Mouse (Mus musculus): ENCODE data around the gene Col9a2.

- no peak for TF ChIP-seq CTCF (conservative IDR thresholded peaks at IDR 0.05; ENCODE audit: low read length)
- no peak for TF ChIP-seq POU5F1 (IDR thresholded peaks at IDR 0.05; ENCODE audit: borderline replicate concordance, low read length)
Measured at GRCm38 (mm10) chr4:121025681-121026080, 13.5 kb upstream of the Col9a2 start.

Measured in E14TG2a.4 (cell line).